Mouse (Mus musculus) stomach, postnatal 0 days (tissue): ENCODE measurements at regions not wholly inside any gene's neighbourhood (a gene's known extent, or its start where the extent isn't known, plus 50 kb on each side); places are given as distances from the start of the nearest gene placed in this dataset.

Source experiments
- ATAC-seq: fragments of 200-750 bp; cut with Nextera tagmentation; 2 replicates; pipeline ENCODE4 v1.8.0; 2017; ENCODE audit not compliant: low FRiP score, low TSS enrichment
- DNase-seq: peaks from one replicate; pipeline ENCODE4 v3.0.0-alpha.2; 2016; ENCODE audit warnings: low spot score
- H3K27ac ChIP-seq: fragments of 300-500 bp; sonication (generic); replicated peaks from 2 replicates; pipeline ENCODE4 v1.5.1; 2014; ENCODE audit warnings: mild to moderate bottlenecking, control low read depth
- H3K27me3 ChIP-seq: fragments of 300-500 bp; sonication (generic); 2 replicates; pipeline ENCODE4 v1.6.1; 2014; ENCODE audit warnings: low read length; ENCODE audit not compliant: control insufficient read depth, insufficient read depth
- H3K36me3 ChIP-seq: fragments of 300-500 bp; sonication (generic); 2 replicates; pipeline ENCODE4 v1.6.1; 2014; ENCODE audit warnings: low read length, mixed read lengths; ENCODE audit not compliant: control insufficient read depth, insufficient read depth
- H3K4me1 ChIP-seq: fragments of 300-500 bp; sonication (generic); replicated peaks from 2 replicates; pipeline ENCODE4 v1.6.1; 2014; ENCODE audit warnings: antibody characterized with exemption; ENCODE audit not compliant: control insufficient read depth, insufficient read depth
- H3K4me2 ChIP-seq: fragments of 300-500 bp; sonication (generic); replicated peaks from 2 replicates; pipeline ENCODE4 v1.6.1; 2014; ENCODE audit warnings: low read depth, mild to moderate bottlenecking, control low read depth, moderate library complexity
- H3K4me3 ChIP-seq: fragments of 300-500 bp; sonication (generic); 2 replicates; pipeline ENCODE4 v1.5.1; 2014; ENCODE audit warnings: low read depth, low read length, control low read depth
- H3K9ac ChIP-seq: fragments of 300-500 bp; sonication (generic); 2 replicates; pipeline ENCODE4 v1.6.1; 2014; ENCODE audit warnings: mild to moderate bottlenecking, low read length, control low read depth, mixed read lengths
- H3K9me3 ChIP-seq: fragments of 300-500 bp; sonication (generic); 2 replicates; pipeline ENCODE4 v1.6.1; 2016; ENCODE audit warnings: low read length; ENCODE audit not compliant: control insufficient read depth
- CTCF ChIP-seq: IDR thresholded peaks from 2 replicates; pipeline ENCODE4 v1.5.1; 2016; ENCODE audit warnings: antibody characterized with exemption, low read depth, mild to moderate bottlenecking, moderate library complexity
- EP300 ChIP-seq: optimal IDR thresholded peaks from 2 replicates; pipeline ENCODE3; 2016; ENCODE audit warnings: antibody characterized with exemption
- WGBS: fragments of 180-500 bp; shearing (Covaris S2); extraction: QIAGEN DNeasy Blood & Tissue Kit; methylation state at CpG from one replicate; pipeline ENCODE4 v1.1.7; 2014; 5-methylcytosine and 5-hydroxymethylcytosine counted together

DNA sequence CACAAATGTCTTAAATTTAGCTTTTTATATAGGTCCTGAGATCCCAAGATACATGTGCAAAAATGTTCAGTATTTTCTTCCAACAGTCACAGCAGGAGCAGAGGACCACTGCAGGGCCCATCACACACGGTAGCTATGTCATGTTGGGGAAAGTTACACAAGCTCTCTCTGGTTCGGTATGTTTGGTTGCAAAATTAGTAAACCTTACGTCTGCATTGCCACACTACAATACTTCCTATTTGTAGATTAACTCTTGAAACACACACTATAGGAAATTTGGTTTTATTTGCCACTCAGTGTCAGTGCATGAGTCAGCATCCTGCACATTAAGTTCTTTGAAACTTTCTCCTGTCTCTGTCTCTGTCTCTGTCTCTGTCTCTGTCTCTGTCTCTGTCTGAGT lies 82.0 kb downstream of the Cth start:
- H3K4me3 ChIP-seq, result no peak overlapping the region
- 73% methylated on average over 3 of the region's 3 CpGs for WGBS
- no peak overlapping the region for H3K27ac ChIP-seq
- ATAC-seq, result no peak
- no peaks in the 10 kb centered on the region for H3K27me3 ChIP-seq
- H3K4me2 ChIP-seq, result no peak overlapping the region
- no peak for DNase-seq
- H3K4me1 ChIP-seq, result no peaks in the 10 kb centered on the region
- TF ChIP-seq CTCF, result no peak
- H3K36me3 ChIP-seq, result no peaks in the 10 kb centered on the region
- H3K9me3 ChIP-seq, result no peaks in the 10 kb centered on the region
- H3K9ac ChIP-seq, result no peak overlapping the region

DNA sequence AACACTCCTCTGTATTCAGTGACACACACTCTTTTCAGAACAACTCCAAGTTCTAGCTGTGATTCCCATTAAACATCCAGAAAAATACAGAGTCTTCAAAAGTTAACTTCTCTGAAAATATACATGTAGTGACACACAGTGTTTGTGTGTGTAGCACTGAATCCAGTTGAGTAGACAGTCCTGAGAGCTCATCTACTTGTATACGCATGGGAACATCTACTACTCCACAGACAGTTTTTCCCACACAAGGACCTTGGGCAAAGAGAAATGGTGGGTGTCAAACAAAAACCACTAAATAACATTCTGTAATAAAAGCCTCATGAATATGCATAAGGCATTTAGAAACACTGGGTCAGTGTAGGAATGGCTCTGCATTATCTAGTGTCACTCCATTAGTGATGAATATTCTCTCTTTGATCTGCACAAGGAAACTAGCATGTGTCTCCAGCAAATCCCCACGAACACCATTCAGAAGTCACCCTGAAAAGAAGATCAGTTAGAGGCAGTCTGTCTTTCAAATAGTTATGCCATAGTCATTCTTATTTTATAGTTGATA lies 83.6 kb downstream of the Cth start:
- no peak overlapping the region for H3K9ac ChIP-seq

DNA sequence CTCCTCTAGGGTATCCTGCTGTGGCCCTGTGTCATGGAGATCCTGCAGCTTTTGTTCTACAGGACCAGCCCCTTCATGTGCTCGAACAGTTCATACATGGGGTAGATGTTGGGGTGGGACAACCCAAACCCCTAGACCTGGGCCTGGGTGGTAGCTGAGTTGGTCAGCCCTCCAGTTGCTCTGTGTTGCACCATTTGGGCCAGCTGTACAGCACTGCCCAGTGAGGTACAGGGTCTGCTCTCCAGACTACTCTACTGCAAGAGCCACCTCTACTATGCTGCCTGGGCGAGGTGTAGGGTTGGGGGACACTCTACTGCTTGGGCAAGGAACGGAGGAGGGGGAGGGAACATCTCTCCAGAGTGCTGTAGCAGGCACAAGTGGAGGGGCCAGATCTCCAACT lies 120.6 kb downstream of the Cth start:
- Histone ChIP-seq H3K27ac (no peak overlapping the region), H3K4me1 (no peaks in the 10 kb centered on the region), H3K9ac (no peak overlapping the region), H3K36me3 (no peaks in the 10 kb centered on the region), H3K27me3 (no peaks in the 10 kb centered on the region), H3K9me3 (no peaks in the 10 kb centered on the region), H3K4me2 (no peak overlapping the region), H3K4me3 (no peak overlapping the region)
- 78% methylated on average over 3 of the region's 3 CpGs for WGBS
- DNase-seq (no peak), ATAC-seq (no peak)
- TF ChIP-seq EP300, result no peak
- no peak for TF ChIP-seq CTCF

More for the DNA sequence above, 83.6 kb downstream of the Cth start:
- ATAC-seq (no peak), DNase-seq (no peak)
- WGBS, result 71% methylated on average over 2 of the region's 2 CpGs
- TF ChIP-seq EP300 (no peak), CTCF (no peak)
- no peak overlapping the region for H3K4me3 ChIP-seq
- no peaks in the 10 kb centered on the region for H3K36me3 ChIP-seq
- H3K27ac ChIP-seq, result no peak overlapping the region
- H3K4me2 ChIP-seq, result no peak overlapping the region
- no peaks in the 10 kb centered on the region for H3K4me1 ChIP-seq
- no peaks in the 10 kb centered on the region for H3K9me3 ChIP-seq
- H3K27me3 ChIP-seq, result no peaks in the 10 kb centered on the region

DNA sequence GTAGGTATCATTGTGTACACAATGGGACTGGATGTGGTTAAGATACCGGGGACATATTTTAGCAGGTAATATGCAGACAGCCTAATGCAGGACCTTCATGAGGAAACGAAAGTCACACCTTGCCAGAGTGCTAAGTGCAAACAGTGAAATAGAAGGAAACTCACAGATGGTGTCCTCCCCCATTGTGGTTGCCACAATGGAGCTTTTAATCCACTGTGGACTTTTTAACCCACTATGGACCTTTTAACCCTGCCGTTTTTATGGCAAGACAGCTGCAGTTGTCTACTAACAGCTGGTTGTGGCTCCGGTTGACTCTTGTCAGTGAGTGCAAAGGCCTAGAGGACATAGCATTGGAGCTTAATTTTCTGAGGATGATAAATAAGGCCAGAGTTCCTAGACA lies 121.5 kb downstream of the Cth start:
- H3K27me3 ChIP-seq, result no peaks in the 10 kb centered on the region
- 44% methylated on average over 4 of the region's 4 CpGs for WGBS
- H3K27ac ChIP-seq, result no peak overlapping the region
- DNase-seq (no peak), ATAC-seq (no peak)
- no peak overlapping the region for H3K4me3 ChIP-seq
- no peaks in the 10 kb centered on the region for H3K9me3 ChIP-seq
- no peaks in the 10 kb centered on the region for H3K36me3 ChIP-seq
- no peak overlapping the region for H3K4me2 ChIP-seq
- TF ChIP-seq CTCF (no peak), EP300 (no peak)
- no peaks in the 10 kb centered on the region for H3K4me1 ChIP-seq
- H3K9ac ChIP-seq, result no peak overlapping the region

DNA sequence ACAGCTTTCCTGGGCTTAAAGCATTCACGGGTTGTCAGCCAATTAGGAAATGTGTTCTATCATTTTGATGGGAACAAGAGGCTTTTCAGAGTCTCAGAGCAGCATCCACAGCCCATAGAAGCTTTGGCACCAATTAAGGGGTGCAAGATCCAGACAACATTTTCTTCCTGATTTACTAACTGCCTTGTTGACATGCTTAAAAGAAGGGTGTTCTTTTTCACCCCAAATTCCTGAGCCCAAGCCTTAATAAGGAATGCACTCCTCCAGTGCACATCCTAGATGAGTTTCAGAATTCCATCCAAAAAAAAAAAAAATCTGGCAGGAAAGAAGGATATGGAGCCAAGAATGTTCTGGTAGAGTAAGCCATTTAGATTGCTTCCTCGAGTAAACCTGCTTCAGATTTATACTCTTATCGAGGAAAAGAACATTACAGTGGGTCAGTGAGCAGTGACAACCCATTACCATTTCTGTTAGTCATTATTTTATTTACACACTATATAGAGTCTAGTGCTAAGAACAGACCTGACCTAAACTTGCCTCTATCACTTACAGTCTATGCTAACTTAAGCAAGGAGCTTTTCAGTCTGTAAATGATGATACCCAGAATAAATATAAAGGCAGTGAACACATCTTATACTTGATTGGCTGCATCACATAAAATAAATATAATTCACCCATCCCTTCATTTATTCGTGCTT lies 137.2 kb downstream of the Cth start:
- H3K36me3 ChIP-seq, result no peaks in the 10 kb centered on the region
- no peak overlapping the region for H3K9ac ChIP-seq
- ATAC-seq (no peak), DNase-seq (no peak)
- H3K4me3 ChIP-seq, result no peak overlapping the region
- TF ChIP-seq CTCF (no peak), EP300 (no peak)
- H3K9me3 ChIP-seq, result no peaks in the 10 kb centered on the region
- 42% methylated on average over 4 of the region's 4 CpGs for WGBS
- H3K4me1 ChIP-seq, result no peaks in the 10 kb centered on the region
- H3K27me3 ChIP-seq, result no peaks in the 10 kb centered on the region
- H3K27ac ChIP-seq, result no peak overlapping the region
- H3K4me2 ChIP-seq, result no peak overlapping the region

DNA sequence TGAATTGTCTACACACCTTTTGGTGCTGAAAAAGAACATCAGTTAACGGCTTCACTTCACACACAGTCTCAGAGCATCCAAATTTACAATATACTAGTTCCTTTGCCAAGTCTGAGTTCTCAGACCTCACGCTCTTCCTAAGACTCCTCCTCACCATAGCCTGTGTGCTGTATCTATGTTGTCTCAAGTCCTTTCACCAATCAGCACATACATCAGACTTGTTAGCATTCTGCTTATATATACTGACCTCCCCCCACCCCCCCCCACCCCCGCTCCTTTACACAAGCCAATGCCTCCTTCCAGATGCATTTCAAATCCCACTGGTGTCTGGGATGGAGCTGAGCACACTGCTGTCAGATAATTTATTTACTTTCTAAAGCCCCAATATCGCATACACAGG lies 143.8 kb downstream of the Cth start:
- H3K36me3 ChIP-seq, result no peaks in the 10 kb centered on the region
- H3K4me1 ChIP-seq, result no peaks in the 10 kb centered on the region
- 39% methylated on average over 4 of the region's 4 CpGs for WGBS
- DNase-seq, result no peak
- TF ChIP-seq EP300, result no peak
- no peak for TF ChIP-seq CTCF
- H3K9me3 ChIP-seq, result no peaks in the 10 kb centered on the region
- no peak for ATAC-seq
- no peak overlapping the region for H3K27ac ChIP-seq
- no peak overlapping the region for H3K4me2 ChIP-seq
- H3K4me3 ChIP-seq, result no peak overlapping the region
- H3K9ac ChIP-seq, result no peak overlapping the region
- H3K27me3 ChIP-seq, result no peaks in the 10 kb centered on the region
